Mouse (Mus musculus) right cerebral cortex, adult 18-20 months (tissue): Measurements from ENCODE around the gene Ntf5.
A peak's percentile ranks its signal among the peaks of the same experiment; 100 is the strongest.
"Not testable (repeated sequence)": the region's sequence is repeated elsewhere in the genome, so short reads cannot be mapped to it uniquely, and the experiment has no call there.

Experiments
- DNase-seq: peaks from one replicate; pipeline ENCODE4 v3.0.0; 2022; ENCODE audit warnings: mixed read lengths

The Ntf5 gene

DNA sequence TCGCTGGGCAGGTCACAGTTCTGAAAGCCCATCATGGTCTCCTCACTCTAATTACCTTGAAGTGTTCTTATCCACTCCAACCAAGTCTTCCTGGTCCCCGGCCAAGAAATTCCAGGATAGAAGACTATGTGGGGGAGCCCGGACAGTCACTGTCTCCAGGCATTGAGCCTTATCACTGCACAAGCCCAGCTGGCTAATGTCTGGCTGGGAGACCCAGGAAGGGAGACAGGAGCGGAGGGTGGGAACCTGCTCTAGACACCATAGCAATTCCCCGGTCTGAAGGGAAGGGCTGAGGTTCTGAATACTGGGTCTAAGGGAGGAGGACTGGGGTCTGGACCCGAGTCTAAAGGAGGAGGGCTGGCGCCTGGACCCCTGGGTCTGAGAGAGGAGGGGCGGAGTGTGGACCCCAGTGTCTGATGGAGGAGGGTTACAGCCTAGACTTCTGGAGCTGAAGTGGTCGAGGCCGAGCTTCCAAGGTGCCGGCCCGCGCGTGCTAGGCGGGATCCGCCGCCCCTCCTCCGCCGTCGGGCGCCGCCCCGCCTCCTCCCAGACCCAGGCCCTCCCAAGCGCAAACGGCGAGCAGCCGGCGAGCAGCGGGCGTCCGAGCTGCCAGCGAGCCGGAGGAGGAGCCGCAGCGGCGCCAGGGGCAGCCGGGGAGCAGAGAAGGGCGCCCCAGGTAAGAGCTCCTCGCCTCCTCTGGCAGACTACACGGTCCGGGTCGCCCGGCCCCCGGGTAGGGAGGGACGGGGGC is at the start of gene Ntf5:
TSS of gene Ntf5 (plus strand) at position 583 of the 751 bp plus-strand sequence.
- DNase-seq = no peak

GRCm38 (mm10) chr7:45363983-45364382 is 49.5 kb upstream of the Ntf5 start:
- DNase-seq = no peak

DNA sequence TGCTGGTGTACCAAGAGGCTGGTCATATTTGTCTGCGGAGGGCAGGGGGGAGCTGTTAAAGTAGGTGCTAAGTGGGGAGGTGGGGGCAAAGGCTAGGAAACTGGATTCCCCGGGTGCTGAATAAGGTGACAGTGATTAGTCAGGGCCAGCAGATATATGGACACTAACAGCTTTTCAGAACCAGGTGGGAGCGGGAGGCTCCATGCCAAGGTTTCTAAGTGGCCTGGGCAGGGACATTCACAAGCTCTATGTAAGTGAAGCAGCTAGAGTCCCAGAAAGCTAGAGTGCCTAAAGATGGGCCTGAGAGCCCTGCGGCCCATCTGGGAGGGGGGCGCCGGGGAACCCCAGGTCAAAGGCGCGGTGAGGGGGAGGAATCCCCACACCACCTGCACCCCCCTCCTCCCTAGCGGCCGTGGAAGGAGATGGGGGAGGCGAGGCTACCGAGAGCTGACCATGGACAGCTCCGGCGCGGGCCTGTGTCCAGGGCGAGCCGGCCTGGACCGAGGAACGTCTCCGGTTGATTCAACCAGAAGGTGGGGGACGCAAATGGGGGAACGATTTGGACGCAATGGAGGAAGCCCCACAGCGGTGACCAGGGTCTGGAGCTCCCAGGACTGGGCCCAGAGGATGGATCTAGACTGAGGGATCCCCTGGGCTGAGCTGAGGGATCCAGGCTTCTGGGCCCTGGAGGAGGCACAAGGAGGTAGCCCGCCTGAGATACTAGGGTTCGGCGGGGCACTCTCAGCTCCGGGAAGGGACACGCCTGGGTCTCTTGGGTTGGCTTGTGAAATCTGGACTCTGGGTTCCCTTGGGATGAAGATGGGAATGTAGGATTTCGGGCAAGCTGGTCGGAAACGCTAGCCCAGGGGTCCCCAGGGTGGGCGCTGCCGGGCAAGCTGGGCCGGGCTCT is 47.5 kb upstream of the Ntf5 start:
- DNase-seq = no peak

DNA sequence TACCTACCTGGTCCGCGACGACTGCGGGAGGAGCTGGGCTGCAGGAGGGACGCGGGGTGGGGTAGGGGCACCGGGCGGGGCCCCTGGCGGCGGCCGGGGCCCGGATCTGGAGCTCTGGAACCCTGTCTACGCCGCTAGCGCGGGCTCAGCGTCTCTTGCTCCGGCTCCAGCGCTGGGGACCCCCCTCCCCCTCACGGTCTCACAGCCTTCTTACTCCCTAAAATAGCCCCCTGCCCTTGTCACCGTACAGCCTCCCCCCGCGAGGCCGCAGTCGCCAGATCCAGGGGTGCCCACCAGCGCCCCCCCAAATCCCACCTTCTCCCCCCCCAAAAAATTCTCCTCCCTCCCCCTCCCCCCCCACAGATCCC is 46.9 kb upstream of the Ntf5 start, which contains the start of gene Ppfia3:
TSS of gene Ppfia3 (minus strand) at position 368 of the 368 bp plus-strand sequence.
- DNase-seq = no peak

DNA sequence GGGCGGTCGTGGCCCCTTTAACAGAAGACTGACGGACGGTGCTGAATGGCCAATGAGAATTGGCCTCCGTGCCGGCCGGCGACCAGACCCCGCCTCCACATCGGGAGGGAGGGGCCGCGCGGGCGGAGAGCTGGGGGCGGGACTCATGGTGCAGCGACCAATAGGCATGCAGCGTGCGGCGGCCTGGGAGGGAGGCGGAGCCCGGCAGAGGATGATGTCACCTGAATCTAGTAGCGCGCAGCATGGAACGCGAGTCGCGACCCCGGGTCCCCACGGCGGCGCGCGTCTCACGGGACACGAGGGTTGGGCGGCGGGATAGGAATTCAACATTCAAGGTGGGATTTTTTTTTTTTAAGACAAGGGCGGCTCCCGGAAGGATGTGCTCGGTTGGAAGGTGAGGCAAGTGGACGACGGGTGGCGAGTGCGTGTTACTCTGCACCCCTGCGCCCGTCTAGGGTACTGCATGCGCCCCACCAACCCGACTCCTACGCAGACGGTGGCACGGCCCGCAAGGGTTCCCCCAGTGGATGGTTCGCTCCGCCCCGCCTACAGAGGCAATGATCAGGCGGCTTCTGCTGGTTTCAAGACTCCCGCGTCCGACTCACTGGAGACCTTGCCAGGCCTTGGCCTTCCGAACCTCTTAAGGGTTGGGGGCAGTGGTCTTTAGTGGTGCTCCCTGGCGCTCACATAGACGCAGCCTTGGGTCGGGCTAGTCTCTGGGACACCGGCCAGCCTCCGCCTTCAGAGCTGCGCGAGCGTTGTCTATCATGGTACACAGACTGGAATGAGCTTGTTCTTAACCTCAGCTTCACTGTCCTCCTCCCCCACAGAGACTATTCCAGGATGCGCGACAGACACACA is 46.2 kb upstream of the Ntf5 start:
- DNase-seq = peak; percentile 98

- DNase-seq = peak; percentile 38
Observed at GRCm38 (mm10) chr7:45368178-45368577, 45.3 kb upstream of the Ntf5 start.

DNA sequence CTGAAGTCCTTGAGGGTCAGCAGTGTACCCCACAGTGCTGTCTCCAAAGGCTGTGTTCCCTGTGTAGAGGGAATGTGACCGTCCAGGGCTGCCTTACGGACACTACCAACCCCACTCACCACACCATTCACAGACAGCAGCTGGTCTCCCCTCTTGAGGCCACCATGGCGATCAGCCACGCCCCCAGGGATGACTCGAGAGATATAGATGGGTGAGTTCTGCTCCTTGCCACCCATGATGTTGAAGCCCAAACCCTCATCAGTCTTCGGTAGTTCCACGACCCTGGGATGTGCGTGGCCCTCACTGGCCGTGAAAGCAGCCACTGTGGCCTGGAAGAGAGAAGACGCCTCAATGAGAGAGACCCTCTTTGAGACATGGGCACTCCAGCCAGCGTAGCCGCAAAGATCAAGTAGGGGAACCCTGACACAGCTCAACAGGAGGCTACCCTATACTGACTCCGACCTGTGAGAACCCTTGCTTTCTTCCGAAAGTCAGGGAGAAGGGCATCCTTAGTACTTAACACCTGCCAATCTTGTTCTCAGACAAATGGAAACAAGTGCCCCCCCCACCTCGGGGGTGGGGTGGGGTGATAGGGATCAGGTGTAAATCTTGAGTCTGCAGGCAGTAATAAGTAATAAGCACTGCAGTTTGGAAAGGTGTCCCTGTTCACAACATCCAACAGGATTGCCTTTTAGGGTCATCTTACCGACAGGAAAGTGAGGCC is 44.3 kb upstream of the Ntf5 start:
- no peak for DNase-seq

GRCm38 (mm10) chr7:45369836-45370474 is 43.5 kb upstream of the Ntf5 start:
- DNase-seq = no peak

DNA sequence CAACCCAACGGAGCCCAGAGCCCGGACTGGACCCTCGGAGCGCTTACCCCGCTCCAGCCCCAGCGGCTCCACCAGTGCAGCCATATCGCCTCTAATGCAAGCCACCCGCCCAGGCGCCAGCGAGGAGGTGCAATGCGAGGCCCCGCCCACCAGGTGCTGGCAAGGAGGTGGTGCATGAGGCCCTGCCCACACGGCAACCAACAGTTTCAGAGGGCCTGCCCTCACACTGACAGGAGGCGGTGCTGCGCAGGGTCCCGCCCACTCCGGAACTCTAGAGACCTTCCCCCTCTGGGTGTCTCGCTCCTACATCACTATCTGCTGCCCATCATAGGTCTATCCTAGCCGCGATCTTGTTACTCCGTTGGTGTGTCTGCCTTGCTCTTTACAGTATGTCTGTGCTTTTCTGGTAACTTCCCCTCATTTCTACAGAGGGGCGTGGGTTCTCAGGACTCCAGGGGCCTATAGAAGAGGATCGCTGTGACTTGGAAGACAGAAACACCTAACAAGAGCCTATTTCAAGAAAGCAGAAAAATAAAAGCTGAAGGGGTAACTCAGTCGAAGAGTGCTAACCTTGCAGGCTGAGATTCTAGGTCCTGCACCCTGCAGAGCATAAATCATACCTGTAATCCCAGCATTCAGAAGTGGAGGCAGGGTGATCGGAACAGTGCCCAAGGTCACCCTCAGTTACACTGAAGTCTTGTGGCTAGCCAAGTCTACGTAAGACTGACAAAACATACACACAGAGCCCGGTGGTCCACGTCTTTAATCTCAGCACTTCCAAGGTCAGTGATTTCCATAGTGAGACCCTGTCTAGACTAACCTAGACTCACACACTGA is 42.8 kb upstream of the Ntf5 start, which contains the start of gene Lin7b:
TSS of gene Lin7b (minus strand) at position 109 of the 837 bp plus-strand sequence.
- DNase-seq = peak; percentile 95

GRCm38 (mm10) chr7:45372371-45372770 is 41.1 kb upstream of the Ntf5 start:
- no peak for DNase-seq

- DNase-seq = no peak
Observed at GRCm38 (mm10) chr7:45374620-45375019, 38.9 kb upstream of the Ntf5 start.

DNA sequence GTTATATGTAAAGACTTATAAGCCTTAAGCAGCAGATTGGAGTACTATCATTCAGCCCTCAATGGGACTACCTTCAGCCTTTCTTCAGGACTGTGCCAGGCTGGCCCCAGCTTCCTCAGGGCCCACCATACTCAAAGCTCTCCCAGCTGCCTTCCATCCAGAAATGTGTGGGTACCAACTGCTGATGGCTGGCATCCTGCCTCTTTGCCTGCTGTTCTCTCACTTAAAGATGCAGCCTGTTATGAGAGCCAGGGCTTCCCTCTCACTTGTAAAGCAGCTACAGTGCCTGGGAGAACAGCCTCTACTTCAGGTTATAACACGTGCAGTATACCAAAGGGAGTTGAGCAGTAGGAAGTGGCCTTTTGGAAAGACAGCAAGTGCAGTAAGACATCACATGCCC is 37.4 kb upstream of the Ntf5 start:
- DNase-seq = no peak

GRCm38 (mm10) chr7:45386077-45386476 is 27.4 kb upstream of the Ntf5 start:
- no peak for DNase-seq

GRCm38 (mm10) chr7:45395129-45395541 is 18.4 kb upstream of the Ntf5 start:
- DNase-seq = no peak

GRCm38 (mm10) chr7:45395578-45396336 is 17.7 kb upstream of the Ntf5 start, which contains the start of gene Snrnp70:
Snrnp70 (minus strand) TSS chr7:45395742.
- DNase-seq = peak; percentile 100

GRCm38 (mm10) chr7:45396337-45396775 is 17.1 kb upstream of the Ntf5 start:
- DNase-seq = not testable (repeated sequence)

DNA sequence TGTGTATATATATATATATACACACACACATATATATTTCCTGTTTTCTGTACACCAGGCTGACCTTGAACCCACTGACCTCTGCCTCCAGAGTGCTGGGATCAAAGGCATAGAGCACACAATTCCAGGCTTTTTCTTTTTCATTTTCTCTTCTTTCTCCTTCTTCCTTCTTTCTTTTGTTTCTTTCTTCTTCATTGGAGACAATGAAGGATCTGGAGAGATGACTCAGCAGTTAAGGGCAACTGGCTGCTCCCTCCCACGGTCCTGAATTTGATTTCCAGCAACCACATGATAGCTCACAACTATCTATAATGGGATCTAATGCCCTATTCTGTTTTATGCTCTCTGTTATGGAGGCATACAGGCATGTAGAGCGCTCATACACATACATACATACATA is 16.7 kb upstream of the Ntf5 start:
- DNase-seq = no peak

- no peak for DNase-seq
Observed at GRCm38 (mm10) chr7:45401521-45402085, 11.9 kb upstream of the Ntf5 start.
